Mouse (Mus musculus) NIH3T3 (cell line): ENCODE data around the gene Gaa.
"Not testable (repeated sequence)": the region's sequence is repeated elsewhere in the genome, so short reads cannot be mapped to it uniquely, and the experiment has no call there.

Experiments
- DNase-seq: peaks from one replicate; pipeline ENCODE4 v3.0.0-alpha.2; 2012; ENCODE audit warnings: low read depth

Gene Gaa

GRCm38 (mm10) chr11:119267768-119268556, at the start of gene Gaa:
Gene Gaa, plus strand, starts transcription at chr11:119267887.
- DNase-seq: peak; percentile 99

GRCm38 (mm10) chr11:119219816-119220465, 47.7 kb upstream of the Gaa start:
- no peak for DNase-seq

- DNase-seq: no peak
Measured at GRCm38 (mm10) chr11:119221812-119222510, 45.7 kb upstream of the Gaa start.

GRCm38 (mm10) chr11:119223124-119223890, 44.4 kb upstream of the Gaa start:
- peak; percentile 64 for DNase-seq

GRCm38 (mm10) chr11:119224926-119225325, 42.8 kb upstream of the Gaa start:
- DNase-seq: no peak

- no peak for DNase-seq
Measured at GRCm38 (mm10) chr11:119225634-119226033, 42.1 kb upstream of the Gaa start.

GRCm38 (mm10) chr11:119227591-119227990, 40.1 kb upstream of the Gaa start:
- DNase-seq: no peak

- DNase-seq: peak; percentile 78
Measured at GRCm38 (mm10) chr11:119228091-119228781, 39.5 kb upstream of the Gaa start, which contains the start of the genes Tbc1d16 and Ccdc40. Gene Tbc1d16, minus strand, starts transcription at chr11:119228499. Gene Ccdc40, plus strand, starts transcription at chr11:119228572.

- DNase-seq: peak; percentile 85
Measured at GRCm38 (mm10) chr11:119228846-119229626, 38.7 kb upstream of the Gaa start.

- no peak for DNase-seq
Measured at GRCm38 (mm10) chr11:119234770-119235169, 32.9 kb upstream of the Gaa start.

GRCm38 (mm10) chr11:119235596-119235995, 32.1 kb upstream of the Gaa start:
- peak; percentile 71 for DNase-seq

- DNase-seq: peak; percentile 39
Measured at GRCm38 (mm10) chr11:119236354-119236753, 31.3 kb upstream of the Gaa start.

- DNase-seq: no peak
Measured at GRCm38 (mm10) chr11:119237007-119237406, 30.7 kb upstream of the Gaa start.

GRCm38 (mm10) chr11:119237568-119238304, 30.0 kb upstream of the Gaa start:
- DNase-seq: no peak

GRCm38 (mm10) chr11:119238305-119238721, 29.4 kb upstream of the Gaa start:
- no peak for DNase-seq

- no peak for DNase-seq
Measured at GRCm38 (mm10) chr11:119239480-119239879, 28.2 kb upstream of the Gaa start.

GRCm38 (mm10) chr11:119245543-119245942, 22.1 kb upstream of the Gaa start:
- DNase-seq: not testable (repeated sequence)

- DNase-seq: peak; percentile 89
Measured at GRCm38 (mm10) chr11:119249011-119249410, 18.7 kb upstream of the Gaa start.

GRCm38 (mm10) chr11:119250998-119251397, 16.7 kb upstream of the Gaa start:
- no peak for DNase-seq
